Mouse (Mus musculus) MEL (cell line): ENCODE data around the gene Notum.

Experiments
- EP300 ChIP-seq, 2 experiments: IDR thresholded peaks; 2 replicates each; pipeline ENCODE4 v1.6.1; 2011; ENCODE audit warnings: improper control_type of control experiment in 2 of 2, low read length in 2 of 2, low read depth in 1 of 2, mild to moderate bottlenecking in 1 of 2
- GABPA ChIP-seq: IDR thresholded peaks from 2 replicates; pipeline ENCODE4 v1.6.1; 2012; ENCODE audit warnings: low read depth, mild to moderate bottlenecking, inconsistent platforms, low read length, improper control_type of control experiment, moderate library complexity
- GATA1 ChIP-seq: IDR thresholded peaks from 2 replicates; pipeline ENCODE4 v1.6.1; 2011; ENCODE audit warnings: low read depth, low read length, improper control_type of control experiment
- HCFC1 ChIP-seq: IDR thresholded peaks from 2 replicates; pipeline ENCODE4 v1.6.1; 2012; ENCODE audit warnings: low read depth, mild to moderate bottlenecking, inconsistent platforms, low read length, improper control_type of control experiment, moderate library complexity
- MAX ChIP-seq: IDR thresholded peaks from 2 replicates; pipeline ENCODE4 v1.6.1; 2011; ENCODE audit warnings: low read length, improper control_type of control experiment
- TCF12 ChIP-seq: IDR thresholded peaks from 2 replicates; pipeline ENCODE4 v1.6.1; 2014; ENCODE audit warnings: low read depth, mild to moderate bottlenecking, inconsistent platforms, low read length, improper control_type of control experiment, moderate library complexity
- ZKSCAN1 ChIP-seq: IDR thresholded peaks from 2 replicates; pipeline ENCODE4 v1.6.1; 2012; ENCODE audit warnings: low read depth, mild to moderate bottlenecking, inconsistent platforms, low read length, improper control_type of control experiment, moderate library complexity

- TF ChIP-seq ZKSCAN1: no peak
- no peak for TF ChIP-seq EP300 (IDR thresholded peaks at IDR 0.05; ENCODE audit: low read depth in 1 of 2, low read length in 2 of 2)
- no peak for TF ChIP-seq GABPA
- TF ChIP-seq GATA1: no peak
- TF ChIP-seq TCF12: no peak
- no peak for TF ChIP-seq HCFC1
- TF ChIP-seq MAX: no peak
Observed at GRCm38 (mm10) chr11:120710672-120711071, 49.7 kb upstream of the Notum start.
